Mouse (Mus musculus): ENCODE results near the gene Tesk1.

- no peak for TF ChIP-seq POLR2A (IDR thresholded peaks at IDR 0.05; ENCODE audit: extremely low read depth, insufficient read depth, low read length)
- no peak for TF ChIP-seq CTCF (IDR thresholded peaks at IDR 0.05; ENCODE audit: extremely low read depth, insufficient read depth, low read length)
These were observed 45.4 kb upstream of the Tesk1 start for GRCm38 (mm10) chr4:43396381-43396780.
